Mouse (Mus musculus) urinary bladder, adult 2 months (tissue): ENCODE data around the gene Col23a1. TPM values are rescaled to one million over a fixed set of nuclear protein-coding genes. Genes with fewer than 3 reads are reported as not detected.

ENCODE experiments used
- DNase-seq: peaks from one replicate; pipeline ENCODE4 v3.0.0; 2022; ENCODE audit warnings: low spot score
- polyA plus RNA-seq: library from polyadenylated mRNA; depleted of rRNA; stranded (reverse); fragments of >200 nt; gene quantifications from 2 replicates; pipeline ENCODE4 v1.2.3, GENCODE M21; 2012; rRNA removed

The Col23a1 gene
- 2.6 and 3.2 TPM in 2 replicates for polyA plus RNA-seq

GRCm38 (mm10) chr11:51289564-51290041 lies at the start of gene Col23a1:
Col23a1 (plus strand) TSS chr11:51289920.
- peak; percentile 32 for DNase-seq

GRCm38 (mm10) chr11:51242897-51243296 lies 46.8 kb upstream of the Col23a1 start:
- DNase-seq = no peak

- no peak for DNase-seq
Observed at GRCm38 (mm10) chr11:51257006-51257405, 32.7 kb upstream of the Col23a1 start.

GRCm38 (mm10) chr11:51261680-51262219 lies 28.0 kb upstream of the Col23a1 start, which contains the start of gene Clk4:
Clk4 (plus strand) TSS chr11:51261730.
- DNase-seq = no peak

- peak; percentile 98 for DNase-seq
Observed at GRCm38 (mm10) chr11:51262342-51263285, 27.1 kb upstream of the Col23a1 start, which contains the start of gene BC049762. BC049762 (minus strand) TSS chr11:51263046.

GRCm38 (mm10) chr11:51263286-51263831 lies 26.4 kb upstream of the Col23a1 start:
- DNase-seq = no peak

GRCm38 (mm10) chr11:51264352-51264751 lies 25.4 kb upstream of the Col23a1 start:
- DNase-seq = no peak

GRCm38 (mm10) chr11:51265326-51265725 lies 24.4 kb upstream of the Col23a1 start:
- no peak for DNase-seq

- DNase-seq = no peak
Observed at GRCm38 (mm10) chr11:51274418-51274817, 15.3 kb upstream of the Col23a1 start.

- peak; percentile 34 for DNase-seq
Observed at GRCm38 (mm10) chr11:51290066-51290955, 591 bp downstream of the Col23a1 start.

GRCm38 (mm10) chr11:51293956-51294530 lies 4.3 kb downstream of the Col23a1 start:
- DNase-seq = no peak

- DNase-seq = no peak
Observed at GRCm38 (mm10) chr11:51295742-51296141, 6.0 kb downstream of the Col23a1 start.

GRCm38 (mm10) chr11:51298691-51299090 lies 9.0 kb downstream of the Col23a1 start:
- DNase-seq = no peak

GRCm38 (mm10) chr11:51302396-51302795 lies 12.7 kb downstream of the Col23a1 start:
- DNase-seq = no peak

- DNase-seq = no peak
Observed at GRCm38 (mm10) chr11:51303981-51304553, 14.3 kb downstream of the Col23a1 start.

- no peak for DNase-seq
Observed at GRCm38 (mm10) chr11:51308306-51308705, 18.6 kb downstream of the Col23a1 start.

GRCm38 (mm10) chr11:51311846-51312245 lies 22.1 kb downstream of the Col23a1 start:
- DNase-seq = no peak

GRCm38 (mm10) chr11:51315991-51316810 lies 26.5 kb downstream of the Col23a1 start:
- DNase-seq = no peak

GRCm38 (mm10) chr11:51320609-51321008 lies 30.9 kb downstream of the Col23a1 start:
- DNase-seq = no peak

- no peak for DNase-seq
Observed at GRCm38 (mm10) chr11:51326908-51327307, 37.2 kb downstream of the Col23a1 start.
